Mouse (Mus musculus): ENCODE results near the gene AC134908.4. TPM values are rescaled to one million over a fixed set of nuclear protein-coding genes. Genes with fewer than 3 reads are reported as not detected.

Gene AC134908.4
- polyA plus RNA-seq, 1 experiment from 2014 or later, result not detected

DNA sequence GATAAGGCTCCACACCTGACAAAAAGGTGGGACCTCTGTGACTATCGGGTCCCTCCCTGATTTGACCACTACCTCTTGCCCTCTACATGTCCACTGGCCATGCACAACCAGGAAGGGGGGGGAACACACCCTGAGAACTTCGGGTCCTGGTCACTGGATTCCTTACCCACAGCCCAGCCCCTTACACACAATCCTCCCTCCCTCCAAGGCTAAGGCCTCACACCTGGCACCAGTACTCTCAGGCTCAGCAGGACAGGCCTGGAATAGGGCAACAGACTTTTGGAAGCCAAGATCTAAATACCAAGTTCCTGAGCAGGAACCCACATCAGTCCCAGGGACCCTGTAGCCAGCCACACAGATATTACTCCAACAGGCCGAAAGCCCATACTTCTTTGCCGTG is 43.4 kb upstream of the AC134908.4 start:
- peak overlapping the region; percentile 60 for H3K27ac ChIP-seq (ENCODE audit: low read length)
- H3K9me3 ChIP-seq (ENCODE audit: control insufficient read depth, low read length), result no peaks in the 10 kb centered on the region
- H3K9ac ChIP-seq (ENCODE audit: low read depth, low read length), result 0 out of 2 replicates have a peak overlapping the region, but pooled peaks have one; percentile 26
- peaks cover 19% of the 10 kb centered on the region; the same call in 1 of the 2 replicates for H3K36me3 ChIP-seq (ENCODE audit: control insufficient read depth, insufficient read depth, low read length)
- no peaks in the 10 kb centered on the region for H3K27me3 ChIP-seq (replicated peaks; ENCODE audit: control insufficient read depth, insufficient read depth, low read length)
- H3K4me3 ChIP-seq (ENCODE audit: low read length), result no peak overlapping the region
- H3K4me1 ChIP-seq (ENCODE audit: control insufficient read depth, insufficient read depth, low read length), result peaks cover 47% of the 10 kb centered on the region
- H3K4me2 ChIP-seq (ENCODE audit: low read depth, low read length), result no peak overlapping the region
- 84% methylated on average over 4 of the region's 4 CpGs for WGBS
- ATAC-seq, result no peak

DNA sequence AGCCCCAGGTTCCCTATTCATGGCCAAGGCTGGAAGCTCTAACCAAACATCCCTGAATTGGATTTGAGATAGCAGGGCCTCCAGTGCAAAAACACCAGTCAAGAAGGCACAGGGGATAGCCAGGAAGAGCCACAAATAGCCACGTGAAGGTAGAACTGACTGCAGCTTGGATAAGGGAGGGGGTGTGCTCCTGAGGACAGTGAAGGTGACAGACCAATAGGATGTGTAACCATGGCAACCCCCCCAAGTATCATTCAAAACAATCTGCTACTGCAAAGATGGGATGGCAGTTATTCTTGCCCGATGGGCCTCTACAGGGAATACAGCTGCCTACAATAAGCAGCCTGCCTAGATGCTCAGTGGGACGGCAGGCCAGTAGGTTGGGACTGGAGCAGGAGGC is 42.1 kb upstream of the AC134908.4 start:
- ATAC-seq, result no peak
- H3K4me2 ChIP-seq (ENCODE audit: low read depth, low read length), result peak overlapping the region; percentile 87
- H3K36me3 ChIP-seq (ENCODE audit: control insufficient read depth, insufficient read depth, low read length), result peaks cover 19% of the 10 kb centered on the region; the same call in 1 of the 2 replicates
- peak overlapping the region; percentile 72 for H3K9ac ChIP-seq (ENCODE audit: low read depth, low read length)
- peak overlapping the region; percentile 3; the same call in 1 of the 2 replicates for H3K27ac ChIP-seq (ENCODE audit: low read length)
- no peaks in the 10 kb centered on the region for H3K9me3 ChIP-seq (ENCODE audit: control insufficient read depth, low read length)
- H3K4me3 ChIP-seq (ENCODE audit: low read length), result no peak overlapping the region; the same call in 1 of the 2 replicates
- H3K4me1 ChIP-seq (ENCODE audit: control insufficient read depth, insufficient read depth, low read length), result peaks cover 39% of the 10 kb centered on the region
- WGBS, result 49% methylated on average over 3 of the region's 3 CpGs
- no peaks in the 10 kb centered on the region for H3K27me3 ChIP-seq (replicated peaks; ENCODE audit: control insufficient read depth, insufficient read depth, low read length)

DNA sequence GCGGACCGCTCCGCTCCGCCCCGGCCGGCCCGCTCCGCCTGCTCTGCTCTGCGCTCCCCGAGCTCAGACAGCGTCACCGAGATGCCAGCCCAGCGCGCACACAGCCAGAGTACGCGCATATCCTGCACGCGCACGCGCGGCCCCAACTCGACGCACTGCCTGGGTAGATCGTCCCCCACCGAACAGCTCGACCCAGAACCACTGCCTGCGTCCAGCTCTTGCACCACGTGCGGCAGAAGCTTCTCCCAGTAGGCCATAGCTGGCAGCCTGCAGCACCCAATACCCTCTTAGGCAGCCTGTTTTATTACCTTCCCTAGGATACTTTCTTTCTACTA is 41.6 kb upstream of the AC134908.4 start, which contains the start of gene Rhbdl1:
Gene Rhbdl1, minus strand, starts transcription at position 220 of the 335 bp plus-strand sequence.
- no peaks in the 10 kb centered on the region for H3K9me3 ChIP-seq (ENCODE audit: control insufficient read depth, low read length)
- H3K27ac ChIP-seq (ENCODE audit: low read length), result peak within 1 kb of the TSS; percentile 3
- H3K4me2 ChIP-seq (ENCODE audit: low read depth, low read length), result peak within 1 kb of the TSS; percentile 87
- 4% methylated on average over 29 of the region's 29 CpGs for WGBS
- no peak for ATAC-seq
- peaks cover 41% of the 10 kb centered on the region for H3K4me1 ChIP-seq (ENCODE audit: control insufficient read depth, insufficient read depth, low read length)
- H3K4me3 ChIP-seq (ENCODE audit: low read length), result peak within 1 kb of the TSS; percentile 43
- H3K27me3 ChIP-seq (replicated peaks; ENCODE audit: control insufficient read depth, insufficient read depth, low read length), result no peaks in the 10 kb centered on the region
- H3K36me3 ChIP-seq (ENCODE audit: control insufficient read depth, insufficient read depth, low read length), result peaks cover 16% of the 10 kb centered on the region; the same call in 1 of the 2 replicates
- peak within 1 kb of the TSS; percentile 72 for H3K9ac ChIP-seq (ENCODE audit: low read depth, low read length)

DNA sequence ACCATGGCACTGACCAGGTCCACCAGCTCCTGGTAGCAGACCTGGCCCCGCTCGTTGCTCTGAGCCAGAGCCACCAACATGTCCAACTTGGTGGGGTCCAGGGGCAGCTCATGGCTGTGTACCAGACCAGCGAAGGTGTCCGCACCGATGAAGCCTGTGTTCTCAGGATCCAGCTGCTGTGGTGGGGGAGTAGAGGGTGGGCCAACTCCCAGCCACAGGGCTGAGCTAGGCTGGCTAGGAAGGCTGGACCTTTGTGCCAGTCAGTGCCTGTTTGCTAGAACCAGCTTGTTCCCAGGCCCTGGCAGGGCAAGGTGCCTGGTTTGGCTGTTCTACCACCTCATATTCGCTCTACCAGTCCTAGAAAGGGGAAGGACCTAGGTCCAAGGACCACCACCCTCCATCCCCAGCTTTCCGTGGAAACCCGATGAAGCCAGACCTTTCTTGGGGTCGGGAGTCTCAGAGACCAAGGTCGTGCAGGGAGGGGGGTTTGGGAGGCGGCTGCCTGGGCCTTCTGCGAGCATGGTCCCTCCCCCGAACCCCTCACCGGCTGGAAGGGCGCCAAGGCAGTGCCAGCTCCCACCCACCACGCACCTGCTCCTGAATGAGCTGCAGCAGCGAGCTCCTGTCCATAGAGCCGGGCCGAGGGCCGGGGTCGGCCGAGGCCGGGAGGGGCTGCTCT is 41.1 kb upstream of the AC134908.4 start:
- peaks cover 11% of the 10 kb centered on the region; the same call in 1 of the 2 replicates for H3K36me3 ChIP-seq (ENCODE audit: control insufficient read depth, insufficient read depth, low read length)
- peak overlapping the region; percentile 3 for H3K27ac ChIP-seq (ENCODE audit: low read length)
- peak overlapping the region; percentile 87 for H3K4me2 ChIP-seq (ENCODE audit: low read depth, low read length)
- H3K4me1 ChIP-seq (ENCODE audit: control insufficient read depth, insufficient read depth, low read length), result peaks cover 47% of the 10 kb centered on the region
- H3K27me3 ChIP-seq (replicated peaks; ENCODE audit: control insufficient read depth, insufficient read depth, low read length), result no peaks in the 10 kb centered on the region
- H3K9me3 ChIP-seq (ENCODE audit: control insufficient read depth, low read length), result no peaks in the 10 kb centered on the region
- WGBS, result 21% methylated on average over 23 of the region's 23 CpGs
- no peak for ATAC-seq
- peak overlapping the region; percentile 72 for H3K9ac ChIP-seq (ENCODE audit: low read depth, low read length)
- peak overlapping the region; percentile 43 for H3K4me3 ChIP-seq (ENCODE audit: low read length)

DNA sequence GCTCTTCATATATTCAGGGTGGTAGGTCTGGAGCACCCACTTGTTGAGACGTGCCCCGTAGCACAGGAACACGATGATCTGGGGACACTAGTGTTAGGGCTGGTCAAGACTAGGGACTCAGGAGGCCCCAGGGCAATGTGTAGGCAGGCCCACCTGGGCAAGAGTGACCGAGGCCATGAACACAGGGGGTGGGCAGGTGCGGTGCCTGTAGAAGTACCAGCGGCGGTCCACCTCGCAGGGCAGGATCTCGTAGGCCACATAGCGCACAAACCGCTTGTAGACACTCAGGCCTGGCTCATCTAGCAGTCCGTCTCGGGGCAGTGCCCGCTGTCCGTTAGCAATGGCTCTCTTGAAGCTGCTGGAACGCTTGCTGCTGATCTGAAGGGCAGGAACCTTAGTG is 40.4 kb upstream of the AC134908.4 start:
- 91% methylated on average over 16 of the region's 16 CpGs for WGBS
- Histone ChIP-seq H3K9me3 (ENCODE audit: control insufficient read depth, low read length) (no peaks in the 10 kb centered on the region), H3K4me1 (ENCODE audit: control insufficient read depth, insufficient read depth, low read length) (peaks cover 54% of the 10 kb centered on the region), H3K27ac (ENCODE audit: low read length) (no peak overlapping the region), H3K27me3 (replicated peaks; ENCODE audit: control insufficient read depth, insufficient read depth, low read length) (no peaks in the 10 kb centered on the region), H3K36me3 (ENCODE audit: control insufficient read depth, insufficient read depth, low read length) (peaks cover 10% of the 10 kb centered on the region), H3K9ac (ENCODE audit: low read depth, low read length) (0 out of 2 replicates have a peak overlapping the region, but pooled peaks have one; percentile 72), H3K4me2 (ENCODE audit: low read depth, low read length) (no peak overlapping the region), H3K4me3 (ENCODE audit: low read length) (no peak overlapping the region; the same call in 1 of the 2 replicates)
- ATAC-seq, result no peak

DNA sequence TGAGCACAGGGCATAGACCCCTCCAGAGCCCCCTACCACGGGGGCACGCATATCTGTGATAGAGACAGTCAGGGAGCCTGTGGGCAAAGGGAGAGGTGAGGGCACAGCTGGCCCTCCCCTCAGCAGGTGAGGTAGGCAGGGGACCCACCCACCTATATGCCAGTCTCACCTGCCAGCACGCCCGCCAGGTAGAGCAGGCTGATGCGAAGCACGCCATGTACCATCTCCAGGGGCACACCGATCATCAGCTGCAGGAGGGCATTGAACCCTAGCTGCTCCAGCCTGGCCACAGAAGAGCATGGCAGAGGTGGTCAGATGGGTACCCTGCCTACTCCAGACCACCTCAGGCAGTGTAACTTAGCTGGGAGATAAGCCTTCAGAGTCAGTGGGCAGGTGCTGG is 39.8 kb upstream of the AC134908.4 start:
- Histone ChIP-seq H3K9ac (ENCODE audit: low read depth, low read length) (peak overlapping the region; percentile 86), H3K4me1 (ENCODE audit: control insufficient read depth, insufficient read depth, low read length) (peaks cover 59% of the 10 kb centered on the region), H3K27me3 (replicated peaks; ENCODE audit: control insufficient read depth, insufficient read depth, low read length) (no peaks in the 10 kb centered on the region), H3K27ac (ENCODE audit: low read length) (no peak overlapping the region), H3K36me3 (ENCODE audit: control insufficient read depth, insufficient read depth, low read length) (peaks cover 15% of the 10 kb centered on the region), H3K4me2 (ENCODE audit: low read depth, low read length) (peak overlapping the region; percentile 94; the same call in 1 of the 2 replicates), H3K9me3 (ENCODE audit: control insufficient read depth, low read length) (no peaks in the 10 kb centered on the region), H3K4me3 (ENCODE audit: low read length) (peak overlapping the region; percentile 85; the same call in 1 of the 2 replicates)
- no peak for ATAC-seq
- WGBS, result 91% methylated on average over 7 of the region's 7 CpGs

DNA sequence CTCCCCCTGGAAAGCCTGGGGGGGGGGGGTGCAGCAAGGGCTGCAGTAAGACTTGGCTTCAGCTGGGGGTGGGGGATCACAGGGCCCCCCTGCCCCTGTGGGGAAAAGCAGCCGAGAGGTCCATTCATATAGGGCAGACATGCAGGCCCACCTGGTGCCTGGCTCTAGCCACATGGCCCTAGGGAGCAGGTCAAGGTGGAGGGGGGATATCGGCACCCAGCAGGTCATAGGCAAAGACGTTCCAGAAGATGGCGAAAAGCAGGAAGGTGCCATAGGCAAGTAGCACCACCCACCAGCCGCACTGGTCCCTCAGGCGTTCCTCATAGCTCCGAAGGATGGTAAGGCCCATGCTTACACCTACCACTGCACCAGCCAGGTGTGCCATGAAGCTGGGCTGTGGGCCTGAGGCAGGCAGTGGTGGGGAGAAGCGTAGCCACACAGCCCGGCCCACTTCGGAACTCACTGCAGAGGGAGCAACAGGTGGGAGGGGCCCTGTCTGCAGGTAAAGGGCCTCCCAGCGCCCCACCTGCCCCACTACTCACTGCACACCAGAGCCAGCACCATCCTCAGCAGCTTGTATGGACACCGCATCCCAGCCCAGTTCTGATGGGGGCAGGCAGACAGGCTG is 39.2 kb upstream of the AC134908.4 start:
- peaks cover 65% of the 10 kb centered on the region for H3K4me1 ChIP-seq (ENCODE audit: control insufficient read depth, insufficient read depth, low read length)
- peak overlapping the region; percentile 97 for H3K27ac ChIP-seq (ENCODE audit: low read length)
- no peaks in the 10 kb centered on the region for H3K9me3 ChIP-seq (ENCODE audit: control insufficient read depth, low read length)
- no peaks in the 10 kb centered on the region for H3K27me3 ChIP-seq (replicated peaks; ENCODE audit: control insufficient read depth, insufficient read depth, low read length)
- peak overlapping the region; percentile 85 for H3K4me3 ChIP-seq (ENCODE audit: low read length)
- peak overlapping the region; percentile 86 for H3K9ac ChIP-seq (ENCODE audit: low read depth, low read length)
- peaks cover 15% of the 10 kb centered on the region for H3K36me3 ChIP-seq (ENCODE audit: control insufficient read depth, insufficient read depth, low read length)
- peak overlapping the region; percentile 94 for H3K4me2 ChIP-seq (ENCODE audit: low read depth, low read length)
- no peak for ATAC-seq
- 71% methylated on average over 12 of the region's 12 CpGs for WGBS

DNA sequence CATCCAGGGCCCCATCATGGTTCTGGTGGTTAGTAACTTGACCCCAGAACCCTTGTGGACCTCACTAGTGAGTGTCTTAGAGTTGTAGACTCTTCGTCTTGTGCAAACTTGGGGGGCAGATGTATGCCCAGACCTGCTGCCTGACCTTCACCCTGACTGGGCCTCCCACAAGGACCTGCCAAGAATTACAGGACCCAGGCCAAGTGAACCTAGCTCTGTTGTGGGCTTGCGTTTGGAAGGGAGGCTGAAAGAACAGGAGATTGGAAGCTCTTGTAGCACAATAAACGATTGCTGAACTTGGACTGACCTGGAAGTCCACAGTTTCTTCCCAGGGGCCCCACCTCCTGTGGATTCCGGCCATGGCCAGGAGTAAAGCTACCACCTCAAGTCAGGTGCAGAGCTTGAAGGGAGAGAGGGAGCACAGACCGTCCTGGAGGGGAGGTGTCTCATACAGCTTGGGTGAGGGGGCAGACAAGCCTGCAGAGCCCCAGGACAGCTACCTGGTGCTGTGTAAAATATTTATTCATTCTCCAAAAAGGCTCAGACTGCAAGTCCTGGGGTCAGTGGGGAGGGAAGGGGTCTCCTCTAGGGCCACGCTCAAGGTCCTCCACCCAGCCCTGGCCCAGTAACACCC is 38.6 kb upstream of the AC134908.4 start:
- peak overlapping the region; percentile 97 for H3K27ac ChIP-seq (ENCODE audit: low read length)
- H3K4me1 ChIP-seq (ENCODE audit: control insufficient read depth, insufficient read depth, low read length), result peaks cover 67% of the 10 kb centered on the region
- WGBS, result 16% methylated on average over 6 of the region's 6 CpGs
- peak overlapping the region; percentile 86 for H3K9ac ChIP-seq (ENCODE audit: low read depth, low read length)
- H3K27me3 ChIP-seq (replicated peaks; ENCODE audit: control insufficient read depth, insufficient read depth, low read length), result no peaks in the 10 kb centered on the region
- peak overlapping the region; percentile 85 for H3K4me3 ChIP-seq (ENCODE audit: low read length)
- H3K36me3 ChIP-seq (ENCODE audit: control insufficient read depth, insufficient read depth, low read length), result peaks cover 11% of the 10 kb centered on the region
- peak overlapping the region; percentile 94 for H3K4me2 ChIP-seq (ENCODE audit: low read depth, low read length)
- no peaks in the 10 kb centered on the region for H3K9me3 ChIP-seq (ENCODE audit: control insufficient read depth, low read length)
- ATAC-seq, result no peak

DNA sequence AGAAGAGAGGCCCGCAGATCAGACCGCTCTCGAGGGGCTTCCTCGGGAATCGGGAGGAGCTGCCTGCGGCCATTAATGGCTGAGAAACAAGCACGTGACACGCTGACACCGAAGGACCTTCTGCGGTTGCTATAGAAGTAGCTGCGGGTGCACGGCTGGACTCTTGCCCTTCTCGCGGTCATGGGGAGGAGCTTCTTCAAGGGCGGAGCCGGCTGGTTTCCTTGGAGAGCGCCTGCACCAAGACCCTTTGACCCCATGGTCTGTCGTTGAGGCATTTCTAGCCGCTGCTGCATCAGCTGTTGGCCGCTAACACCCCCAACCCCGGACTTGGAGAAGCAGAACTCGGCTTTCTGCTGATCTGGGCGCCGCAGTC is 37.8 kb upstream of the AC134908.4 start, which contains the start of gene Stub1:
Gene Stub1, minus strand, starts transcription at position 114 of the 373 bp plus-strand sequence.
- H3K36me3 ChIP-seq (ENCODE audit: control insufficient read depth, insufficient read depth, low read length), result peaks cover 10% of the 10 kb centered on the region
- peaks cover 71% of the 10 kb centered on the region for H3K4me1 ChIP-seq (ENCODE audit: control insufficient read depth, insufficient read depth, low read length)
- peak within 1 kb of the TSS; percentile 90 for H3K9ac ChIP-seq (ENCODE audit: low read depth, low read length)
- no peaks in the 10 kb centered on the region for H3K27me3 ChIP-seq (replicated peaks; ENCODE audit: control insufficient read depth, insufficient read depth, low read length)
- under 1% methylated on average over 24 of the region's 24 CpGs for WGBS
- H3K4me3 ChIP-seq (ENCODE audit: low read length), result peak within 1 kb of the TSS; percentile 85
- H3K4me2 ChIP-seq (ENCODE audit: low read depth, low read length), result peak within 1 kb of the TSS; percentile 98
- no peaks in the 10 kb centered on the region for H3K9me3 ChIP-seq (ENCODE audit: control insufficient read depth, low read length)
- peak within 1 kb of the TSS; percentile 97 for H3K27ac ChIP-seq (ENCODE audit: low read length)
- ATAC-seq, result peak; percentile 78
